1 mouse cellular context compared by ENCODE assay signal in the genomic region with DNA sequence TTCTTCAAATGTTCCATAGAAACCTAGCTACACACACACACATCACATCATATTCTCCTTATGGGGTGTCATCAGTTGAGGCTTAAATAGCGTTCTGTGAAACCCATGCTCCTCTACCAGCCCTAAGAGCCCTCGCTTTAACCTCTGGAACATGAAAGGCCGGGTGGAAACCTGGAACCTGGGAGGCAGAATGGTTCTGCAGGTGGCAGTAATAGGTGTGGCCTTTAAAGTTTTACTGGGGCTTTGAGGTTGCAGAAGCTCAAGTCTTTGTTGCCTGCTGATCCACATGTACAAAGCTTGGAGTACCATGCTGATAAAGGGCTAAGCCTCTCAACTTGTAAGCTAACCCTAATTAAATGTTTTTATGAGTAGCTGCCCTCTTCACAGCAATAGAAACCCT.
TF ChIP-seq lines count a peak whose summit lies in the region.

No protein-coding gene starts in this region.

TF ChIP-seq in MEL, 35 proteins besides CTCF, POLR2A, EP300 and RAD21:
- TF ChIP-seq ZC3H11A (IDR thresholded peaks at IDR 0.05; ENCODE audit: low read depth, low read length) (no peak), UBTF (IDR thresholded peaks at IDR 0.05; ENCODE audit: borderline replicate concordance, insufficient read depth, low read depth, low read length) (no peak), USF2 (IDR thresholded peaks at IDR 0.05; ENCODE audit: borderline replicate concordance in 1 of 2, insufficient read depth in 1 of 2, low read depth in 1 of 2, low read length in 2 of 2) (no peak), SMC3 (IDR thresholded peaks at IDR 0.05; ENCODE audit: low read depth, low read length) (no peak), POLR2AphosphoS5 (IDR thresholded peaks at IDR 0.05; ENCODE audit: borderline replicate concordance, low read depth, low read length) (0 out of 2 replicates have a peak, but pooled peaks have one; percentile 37), TCF12 (IDR thresholded peaks at IDR 0.05; ENCODE audit: low read depth, low read length) (no peak), E2F4 (IDR thresholded peaks at IDR 0.05; ENCODE audit: borderline replicate concordance, low read depth, low read length) (no peak), ETS1 (IDR thresholded peaks at IDR 0.05; ENCODE audit: low read depth, low read length) (no peak), MXI1 (IDR thresholded peaks at IDR 0.05; ENCODE audit: low read depth, low read length) (0 out of 2 replicates have a peak, but pooled peaks have one; percentile 20), TBP (IDR thresholded peaks at IDR 0.05; ENCODE audit: low read depth, low read length) (no peak), RCOR1 (IDR thresholded peaks at IDR 0.05; ENCODE audit: low read depth, low read length) (no peak), MEF2A (IDR thresholded peaks at IDR 0.05; ENCODE audit: extremely low read depth, insufficient replicate concordance, low read depth, low read length, poor library complexity, severe bottlenecking) (no peak), CHD2 (IDR thresholded peaks at IDR 0.05; ENCODE audit: low read length) (peak; percentile 15; the same call in 1 of the 2 replicates), TAL1 (IDR thresholded peaks at IDR 0.05; ENCODE audit: low read length) (no peak), MYB (IDR thresholded peaks at IDR 0.05; ENCODE audit: low read depth, low read length) (no peak), GATA1 (IDR thresholded peaks at IDR 0.05; ENCODE audit: low read depth, low read length) (no peak), MAFK (IDR thresholded peaks at IDR 0.05; ENCODE audit: borderline replicate concordance, low read depth, low read length) (no peak), MAX (IDR thresholded peaks at IDR 0.05; ENCODE audit: low read length) (no peak), BHLHE40 (IDR thresholded peaks at IDR 0.05; ENCODE audit: borderline replicate concordance, low read depth, low read length) (no peak), KAT2A (conservative IDR thresholded peaks at IDR 0.05; ENCODE audit: low read depth, low read length) (no peak), GABPA (IDR thresholded peaks at IDR 0.05; ENCODE audit: low read depth, low read length) (no peak), MAZ (IDR thresholded peaks at IDR 0.05; ENCODE audit: low read depth, low read length) (no peak), ZKSCAN1 (IDR thresholded peaks at IDR 0.05; ENCODE audit: low read depth, low read length) (no peak; the same call in 1 of the 2 replicates), POLR2AphosphoS2 (IDR thresholded peaks at IDR 0.05; ENCODE audit: low read length) (0 out of 2 replicates have a peak, but pooled peaks have one; percentile 84), NELFE (IDR thresholded peaks at IDR 0.05; ENCODE audit: low read depth, low read length) (no peak), NRF1 (IDR thresholded peaks at IDR 0.05; ENCODE audit: insufficient read depth, low read depth, low read length, poor library complexity, severe bottlenecking) (no peak), ZMIZ1 (IDR thresholded peaks at IDR 0.05; ENCODE audit: low read depth, low read length) (no peak), HCFC1 (IDR thresholded peaks at IDR 0.05; ENCODE audit: low read depth, low read length) (no peak), ZNF384 (IDR thresholded peaks at IDR 0.05; ENCODE audit: low read depth, low read length) (no peak), ELF1 (IDR thresholded peaks at IDR 0.05; ENCODE audit: low read depth, low read length) (no peak), MYC (IDR thresholded peaks at IDR 0.05; ENCODE audit: low read depth, low read length) (no peak), JUND (IDR thresholded peaks at IDR 0.05; ENCODE audit: low read depth, low read length) (no peak)
TF ChIP-seq in MEL: peak in this region for 4.
